Mouse (Mus musculus): ENCODE measurements around the gene Sh3gl3. TPM values are rescaled to one million over a fixed set of nuclear protein-coding genes. Genes with fewer than 3 reads are reported as not detected.
A peak's percentile ranks its signal among the peaks of the same experiment; 100 is the strongest.

The Sh3gl3 gene
- polyA plus RNA-seq, 1 experiment from 2014 or later = 49.9 TPM

DNA sequence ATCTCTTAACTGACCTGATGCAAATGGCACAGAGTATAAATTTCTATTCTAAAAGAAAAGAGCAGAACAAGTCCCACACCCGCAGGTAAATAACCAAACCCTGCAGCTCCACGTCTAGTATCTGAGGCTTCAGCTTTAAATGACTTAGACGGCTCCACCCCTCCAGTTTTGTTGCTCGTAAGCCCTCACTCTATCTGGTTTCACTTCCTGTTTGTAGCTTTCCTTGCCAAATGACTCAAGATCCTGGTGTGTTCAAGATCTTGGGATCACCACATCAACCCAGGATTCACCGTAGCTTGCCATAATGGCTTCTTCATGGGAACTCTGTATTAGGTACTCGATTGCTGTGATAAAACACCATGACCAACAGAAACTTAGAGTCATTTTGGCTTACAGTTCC lies 157.2 kb downstream of the Sh3gl3 start:
- no peaks in the 10 kb centered on the region for H3K9me3 ChIP-seq (replicated peaks; ENCODE audit: control insufficient read depth, low read length)
- ATAC-seq (no peak), DNase-seq (ENCODE audit: low spot score) (no peak)
- H3K4me2 ChIP-seq (ENCODE audit: low read length) = no peak overlapping the region
- no peak overlapping the region for H3K9ac ChIP-seq (ENCODE audit: low read length)
- peaks cover 16% of the 10 kb centered on the region for H3K27me3 ChIP-seq (replicated peaks; ENCODE audit: control insufficient read depth, insufficient read depth, low read length)
- 87% methylated on average over 6 of the region's 6 CpGs for WGBS
- H3K36me3 ChIP-seq (ENCODE audit: control insufficient read depth, insufficient read depth, low read length) = no peaks in the 10 kb centered on the region
- no peak overlapping the region for H3K4me3 ChIP-seq (ENCODE audit: low read depth, low read length)
- H3K4me1 ChIP-seq (ENCODE audit: control insufficient read depth, insufficient read depth, low read length) = 0 out of 2 replicates have a peak, but pooled peaks cover 3% of the 10 kb centered on the region
- H3K27ac ChIP-seq (ENCODE audit: low read depth, low read length) = no peak overlapping the region

DNA sequence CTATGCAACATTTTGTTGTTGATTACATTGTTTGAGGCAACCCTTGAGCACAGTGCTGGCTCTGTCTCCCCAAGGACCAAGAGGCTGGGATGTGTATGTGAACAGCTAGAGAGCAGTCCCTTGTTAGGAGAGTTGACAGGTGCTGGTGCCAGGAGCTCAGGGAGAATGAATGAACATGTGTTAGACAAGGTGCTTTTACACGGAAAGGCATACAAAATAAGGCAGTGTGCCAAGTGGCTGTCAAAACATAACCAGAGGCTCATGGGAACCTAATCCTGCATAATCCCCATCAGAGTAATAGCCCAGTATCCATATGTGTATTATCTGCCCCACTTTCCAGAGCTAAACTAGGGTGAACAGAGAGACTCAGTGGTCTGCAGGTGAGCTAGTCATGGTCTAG lies 160.4 kb downstream of the Sh3gl3 start:
- H3K4me3 ChIP-seq (ENCODE audit: low read depth, low read length) = no peak overlapping the region
- peak; percentile 59 for ATAC-seq
- H3K4me1 ChIP-seq (ENCODE audit: control insufficient read depth, insufficient read depth, low read length) = 0 out of 2 replicates have a peak, but pooled peaks cover 7% of the 10 kb centered on the region
- no peaks in the 10 kb centered on the region for H3K9me3 ChIP-seq (replicated peaks; ENCODE audit: control insufficient read depth, low read length)
- 16% methylated on average over 1 of the region's 1 CpGs for WGBS
- H3K27ac ChIP-seq (ENCODE audit: low read depth, low read length) = no peak overlapping the region
- peaks cover 27% of the 10 kb centered on the region for H3K27me3 ChIP-seq (replicated peaks; ENCODE audit: control insufficient read depth, insufficient read depth, low read length)
- H3K4me2 ChIP-seq (ENCODE audit: low read length) = no peak overlapping the region
- H3K36me3 ChIP-seq (ENCODE audit: control insufficient read depth, insufficient read depth, low read length) = no peaks in the 10 kb centered on the region
- H3K9ac ChIP-seq (ENCODE audit: low read length) = no peak overlapping the region
- DNase-seq (ENCODE audit: low spot score) = peak; percentile 77

- H3K4me2 ChIP-seq (ENCODE audit: low read length) = peak within 1 kb of the TSS; percentile 80
- H3K9ac ChIP-seq (ENCODE audit: low read length) = peak within 1 kb of the TSS; percentile 50
- peak; percentile 65 for DNase-seq (ENCODE audit: low spot score)
- H3K36me3 ChIP-seq (ENCODE audit: control insufficient read depth, insufficient read depth, low read length) = no peaks in the 10 kb centered on the region
- no peak within 1 kb of the TSS; the same call in 1 of the 2 replicates for H3K27ac ChIP-seq (ENCODE audit: low read depth, low read length)
- under 1% methylated on average over 77 of the region's 95 CpGs for WGBS
- H3K4me1 ChIP-seq (ENCODE audit: control insufficient read depth, insufficient read depth, low read length) = 0 out of 2 replicates have a peak, but pooled peaks cover 7% of the 10 kb centered on the region
- peak within 1 kb of the TSS; percentile 47 for H3K4me3 ChIP-seq (ENCODE audit: low read depth, low read length)
- peak; percentile 65 for ATAC-seq
- no peaks in the 10 kb centered on the region for H3K9me3 ChIP-seq (replicated peaks; ENCODE audit: control insufficient read depth, low read length)
- peaks cover 27% of the 10 kb centered on the region for H3K27me3 ChIP-seq (replicated peaks; ENCODE audit: control insufficient read depth, insufficient read depth, low read length)
Observed at GRCm38 (mm10) chr7:82335211-82336121, 161.8 kb downstream of the Sh3gl3 start, which contains the start of gene Adamtsl3. Gene Adamtsl3 (plus strand): TSS chr7:82335694.

- DNase-seq (ENCODE audit: low spot score) (no peak), ATAC-seq (peak; percentile 16; the same call in 1 of the 2 replicates)
- H3K9me3 ChIP-seq (replicated peaks; ENCODE audit: control insufficient read depth, low read length) = no peaks in the 10 kb centered on the region
- 0 out of 2 replicates have a peak, but pooled peaks cover 7% of the 10 kb centered on the region for H3K4me1 ChIP-seq (ENCODE audit: control insufficient read depth, insufficient read depth, low read length)
- H3K27ac ChIP-seq (ENCODE audit: low read depth, low read length) = no peak overlapping the region
- H3K4me2 ChIP-seq (ENCODE audit: low read length) = peak overlapping the region; percentile 80
- WGBS = 1% methylated on average over 33 of the region's 34 CpGs
- H3K4me3 ChIP-seq (ENCODE audit: low read depth, low read length) = peak overlapping the region; percentile 47
- peaks cover 27% of the 10 kb centered on the region for H3K27me3 ChIP-seq (replicated peaks; ENCODE audit: control insufficient read depth, insufficient read depth, low read length)
- no peaks in the 10 kb centered on the region for H3K36me3 ChIP-seq (ENCODE audit: control insufficient read depth, insufficient read depth, low read length)
- peak overlapping the region; percentile 50 for H3K9ac ChIP-seq (ENCODE audit: low read length)
Observed at GRCm38 (mm10) chr7:82336132-82336531, 162.5 kb downstream of the Sh3gl3 start.

- Histone ChIP-seq H3K9me3 (replicated peaks; ENCODE audit: control insufficient read depth, low read length) (no peaks in the 10 kb centered on the region), H3K9ac (ENCODE audit: low read length) (no peak overlapping the region), H3K36me3 (ENCODE audit: control insufficient read depth, insufficient read depth, low read length) (no peaks in the 10 kb centered on the region), H3K4me3 (ENCODE audit: low read depth, low read length) (no peak overlapping the region), H3K27me3 (replicated peaks; ENCODE audit: control insufficient read depth, insufficient read depth, low read length) (peaks cover 27% of the 10 kb centered on the region), H3K27ac (ENCODE audit: low read depth, low read length) (no peak overlapping the region), H3K4me2 (ENCODE audit: low read length) (no peak overlapping the region), H3K4me1 (ENCODE audit: control insufficient read depth, insufficient read depth, low read length) (0 out of 2 replicates have a peak, but pooled peaks cover 7% of the 10 kb centered on the region)
- no peak for DNase-seq (ENCODE audit: low spot score)
- WGBS = 90% methylated on average over 9 of the region's 9 CpGs
- no peak for ATAC-seq
Observed at GRCm38 (mm10) chr7:82338121-82338520, 164.5 kb downstream of the Sh3gl3 start.

DNA sequence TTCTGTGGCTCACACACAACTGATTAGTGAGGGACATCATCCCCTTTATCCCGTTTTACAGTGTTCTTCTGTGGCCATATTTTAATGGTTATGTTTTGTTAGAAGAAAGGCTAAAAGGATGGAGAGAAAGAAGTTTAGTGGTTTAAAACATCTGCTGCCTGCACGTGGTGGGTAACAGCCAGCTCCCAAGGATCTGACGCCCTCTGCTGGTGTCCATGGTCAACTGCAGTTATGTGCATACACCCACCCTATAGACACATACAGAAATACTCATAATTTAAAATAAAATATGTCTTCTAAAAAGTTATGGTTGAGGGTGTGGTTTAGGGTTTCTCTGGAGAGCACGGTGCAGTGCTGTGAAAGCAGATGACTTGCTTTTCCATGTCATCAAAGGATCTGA lies 164.9 kb downstream of the Sh3gl3 start:
- Histone ChIP-seq H3K4me1 (ENCODE audit: control insufficient read depth, insufficient read depth, low read length) (0 out of 2 replicates have a peak, but pooled peaks cover 7% of the 10 kb centered on the region), H3K4me3 (ENCODE audit: low read depth, low read length) (no peak overlapping the region), H3K9me3 (replicated peaks; ENCODE audit: control insufficient read depth, low read length) (no peaks in the 10 kb centered on the region), H3K9ac (ENCODE audit: low read length) (no peak overlapping the region), H3K4me2 (ENCODE audit: low read length) (no peak overlapping the region), H3K27ac (ENCODE audit: low read depth, low read length) (no peak overlapping the region), H3K27me3 (replicated peaks; ENCODE audit: control insufficient read depth, insufficient read depth, low read length) (peaks cover 27% of the 10 kb centered on the region), H3K36me3 (ENCODE audit: control insufficient read depth, insufficient read depth, low read length) (no peaks in the 10 kb centered on the region)
- no peak for ATAC-seq
- WGBS = 88% methylated on average over 4 of the region's 4 CpGs
- DNase-seq (ENCODE audit: low spot score) = no peak

DNA sequence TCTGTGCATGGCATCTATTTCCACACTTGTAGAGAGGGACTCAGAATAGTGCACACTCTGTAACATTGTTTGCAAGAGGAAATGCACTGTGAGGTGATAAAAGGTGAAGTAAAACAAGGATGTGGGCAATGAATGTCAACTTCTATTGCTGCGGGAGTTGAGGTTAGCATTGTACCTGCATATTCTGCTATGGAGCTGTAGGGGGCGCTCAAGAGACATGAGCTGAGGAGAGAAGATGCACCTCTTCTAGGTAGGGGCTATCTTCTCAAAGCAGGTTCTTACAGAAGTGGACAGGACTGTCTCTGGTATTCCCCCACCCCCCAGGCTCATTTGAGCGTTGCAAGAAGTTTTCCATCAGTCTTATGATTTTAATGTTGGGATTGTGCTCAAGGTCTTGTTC lies 165.6 kb downstream of the Sh3gl3 start:
- Histone ChIP-seq H3K27ac (ENCODE audit: low read depth, low read length) (no peak overlapping the region), H3K4me1 (ENCODE audit: control insufficient read depth, insufficient read depth, low read length) (0 out of 2 replicates have a peak, but pooled peaks cover 7% of the 10 kb centered on the region), H3K4me3 (ENCODE audit: low read depth, low read length) (no peak overlapping the region), H3K4me2 (ENCODE audit: low read length) (no peak overlapping the region), H3K27me3 (replicated peaks; ENCODE audit: control insufficient read depth, insufficient read depth, low read length) (peaks cover 26% of the 10 kb centered on the region), H3K9me3 (replicated peaks; ENCODE audit: control insufficient read depth, low read length) (no peaks in the 10 kb centered on the region), H3K36me3 (ENCODE audit: control insufficient read depth, insufficient read depth, low read length) (no peaks in the 10 kb centered on the region), H3K9ac (ENCODE audit: low read length) (no peak overlapping the region)
- 55% methylated on average over 3 of the region's 3 CpGs for WGBS
- ATAC-seq = no peak
- no peak for DNase-seq (ENCODE audit: low spot score)

DNA sequence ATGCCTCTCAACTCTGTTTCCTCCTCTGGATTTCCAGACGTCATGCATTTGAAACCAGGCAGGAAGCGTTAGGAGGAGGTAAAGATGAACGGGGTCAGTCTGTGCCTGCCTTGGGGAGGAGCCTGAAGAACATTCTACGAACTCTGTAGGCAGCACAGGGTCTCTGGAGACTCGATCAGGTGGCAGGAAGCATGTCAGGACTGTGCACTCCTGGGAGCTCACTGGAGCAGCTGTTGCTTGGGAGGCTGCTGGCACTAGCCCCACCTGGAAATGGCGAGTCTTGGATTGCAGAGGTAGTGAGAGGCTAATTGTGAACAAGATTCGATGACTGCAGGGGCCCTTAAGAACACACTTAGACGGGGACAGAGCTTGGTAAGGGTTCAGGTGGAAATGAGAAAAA lies 167.8 kb downstream of the Sh3gl3 start:
- no peaks in the 10 kb centered on the region for H3K36me3 ChIP-seq (ENCODE audit: control insufficient read depth, insufficient read depth, low read length)
- no peak overlapping the region for H3K27ac ChIP-seq (ENCODE audit: low read depth, low read length)
- 52% methylated on average over 8 of the region's 8 CpGs for WGBS
- no peak overlapping the region for H3K4me2 ChIP-seq (ENCODE audit: low read length)
- H3K4me1 ChIP-seq (ENCODE audit: control insufficient read depth, insufficient read depth, low read length) = no peaks in the 10 kb centered on the region
- no peak overlapping the region for H3K4me3 ChIP-seq (ENCODE audit: low read depth, low read length)
- DNase-seq (ENCODE audit: low spot score) = no peak
- no peak for ATAC-seq
- H3K27me3 ChIP-seq (replicated peaks; ENCODE audit: control insufficient read depth, insufficient read depth, low read length) = 0 out of 2 replicates have a peak, but pooled peaks cover 5% of the 10 kb centered on the region
- no peak overlapping the region for H3K9ac ChIP-seq (ENCODE audit: low read length)
- H3K9me3 ChIP-seq (replicated peaks; ENCODE audit: control insufficient read depth, low read length) = no peaks in the 10 kb centered on the region

- Histone ChIP-seq H3K36me3 (ENCODE audit: control insufficient read depth, insufficient read depth, low read length) (no peaks in the 10 kb centered on the region), H3K9ac (ENCODE audit: low read length) (no peak overlapping the region), H3K27me3 (replicated peaks; ENCODE audit: control insufficient read depth, insufficient read depth, low read length) (no peaks in the 10 kb centered on the region), H3K9me3 (replicated peaks; ENCODE audit: control insufficient read depth, low read length) (no peaks in the 10 kb centered on the region), H3K27ac (ENCODE audit: low read depth, low read length) (no peak overlapping the region), H3K4me3 (ENCODE audit: low read depth, low read length) (no peak overlapping the region), H3K4me1 (ENCODE audit: control insufficient read depth, insufficient read depth, low read length) (no peaks in the 10 kb centered on the region), H3K4me2 (ENCODE audit: low read length) (no peak overlapping the region)
- WGBS = 89% methylated on average over 2 of the region's 2 CpGs
- DNase-seq (ENCODE audit: low spot score) (no peak), ATAC-seq (no peak)
Observed at GRCm38 (mm10) chr7:82346706-82347105, 173.1 kb downstream of the Sh3gl3 start.
